40 mouse cellular contexts compared by ENCODE assay signal in genomic region chr3:87367511-87367910, GRCm38 (mm10). TPM values are rescaled to one million over a fixed set of nuclear protein-coding genes. Genes with fewer than 3 reads are reported as not detected.
"Had no signal": no experiment of that assay in that cellular context is flagged by ENCODE, and none has a peak within 500 bp of the region (broad histone marks: within the 10 kb centered on the region; RNA-seq: fewer than 3 reads in every experiment).

No protein-coding gene starts in this region.

- H3K4me1 ChIP-seq: heart, embryonic 12.5 days; heart, embryonic 13.5 days; heart, embryonic 15.5 days; hindbrain, embryonic 10.5 days; hindbrain, embryonic 12.5 days; hindbrain, embryonic 13.5 days; hindbrain, embryonic 15.5 days; intestine, embryonic 15.5 days; kidney, embryonic 15.5 days had no signal

- H3K9ac ChIP-seq: heart, embryonic 12.5 days; heart, embryonic 13.5 days; heart, embryonic 15.5 days; hindbrain, embryonic 12.5 days; hindbrain, embryonic 13.5 days; hindbrain, embryonic 14.5 days; hindbrain, embryonic 15.5 days; intestine, embryonic 15.5 days; kidney, embryonic 15.5 days had no signal

- H3K4me2 ChIP-seq: heart, embryonic 12.5 days; heart, embryonic 13.5 days; heart, embryonic 15.5 days; hindbrain, embryonic 12.5 days; hindbrain, embryonic 13.5 days; hindbrain, embryonic 14.5 days; hindbrain, embryonic 15.5 days; intestine, embryonic 15.5 days; kidney, embryonic 15.5 days had no signal

- H3K27me3 ChIP-seq: heart, embryonic 12.5 days; heart, embryonic 13.5 days; heart, embryonic 15.5 days; hindbrain, embryonic 12.5 days; hindbrain, embryonic 15.5 days; intestine, embryonic 15.5 days; kidney, embryonic 15.5 days had no signal

- H3K4me3 ChIP-seq: heart, embryonic 12.5 days; heart, embryonic 13.5 days; heart, embryonic 15.5 days; hindbrain, embryonic 10.5 days; hindbrain, embryonic 12.5 days; hindbrain, embryonic 13.5 days; hindbrain, embryonic 15.5 days; intestine, embryonic 15.5 days; kidney, embryonic 15.5 days; layer of hippocampus, adult 2 months; left cerebral cortex, adult 2 months had no signal

- H3K36me3 ChIP-seq: heart, embryonic 12.5 days; heart, embryonic 13.5 days; heart, embryonic 15.5 days; hindbrain, embryonic 10.5 days; hindbrain, embryonic 12.5 days; hindbrain, embryonic 13.5 days; hindbrain, embryonic 15.5 days; intestine, embryonic 15.5 days; kidney, embryonic 15.5 days had no signal

- H3K9me3 ChIP-seq: heart, embryonic 12.5 days; heart, embryonic 13.5 days; heart, embryonic 15.5 days; hindbrain, embryonic 10.5 days; hindbrain, embryonic 12.5 days; hindbrain, embryonic 13.5 days; hindbrain, embryonic 15.5 days; intestine, embryonic 15.5 days; kidney, embryonic 15.5 days had no signal

- DNase-seq: heart, postnatal 10 days; heart, postnatal 14 days; heart, postnatal 4 days; kidney, adult 11 months; kidney, adult 18-20 months; kidney, adult 2 months; kidney, adult 8-10 months; kidney, adult 9 months; kidney, postnatal 10 days; kidney, postnatal 14 days; kidney, postnatal 25 days; kidney, postnatal 36 days; kidney, postnatal 4 days; layer of hippocampus, adult 9-11 months; layer of hippocampus, postnatal 36 days had no signal

- H3K27ac ChIP-seq: heart, embryonic 13.5 days; heart, embryonic 15.5 days; hindbrain, embryonic 10.5 days; hindbrain, embryonic 12.5 days; hindbrain, embryonic 13.5 days; hindbrain, embryonic 14.5 days; hindbrain, embryonic 15.5 days; hindbrain, postnatal 0 days; intestine, embryonic 15.5 days; kidney, embryonic 15.5 days; kidney, postnatal 0 days; layer of hippocampus, adult 2 months; left cerebral cortex, adult 2 months had no signal

- ATAC-seq: hindbrain, embryonic 16.5 days; hindbrain, postnatal 0 days; inflammation-experienced regulatory T-cells, adult 6 months; intestine, embryonic 15.5 days; intestine, embryonic 16.5 days; intestine, postnatal 0 days had no signal

RNA-seq across cellular contexts. Expression of gene Fcrl1, which starts 8.7 kb away (rescaled TPM):
- total RNA-seq: heart, postnatal 4 days had no signal
- polyA plus RNA-seq: heart, embryonic 12.5 days; hindbrain, embryonic 11.5 days; hindbrain, embryonic 14.5 days; hindbrain, postnatal 0 days had no signal

RNA-seq across cellular contexts. Expression of gene Cd5l, which starts 9.8 kb away (rescaled TPM):
- total RNA-seq: hindbrain, postnatal 0 days; layer of hippocampus, adult 18-20 months; layer of hippocampus, adult 2 months; layer of hippocampus, postnatal 10 days; layer of hippocampus, postnatal 25 days; layer of hippocampus, postnatal 36 days; left cerebral cortex, adult 18-20 months; left cerebral cortex, adult 2 months had no signal
- polyA plus RNA-seq: heart, embryonic 13.5 days; heart, embryonic 14.5 days; hindbrain, embryonic 12.5 days; hindbrain, embryonic 13.5 days; intestine, postnatal 0 days; kidney, embryonic 14.5 days had no signal
